Mouse (Mus musculus) kidney, postnatal 10 days (tissue): ENCODE data around the gene Apol11b.
"Not testable (repeated sequence)": the region's sequence is repeated elsewhere in the genome, so short reads cannot be mapped to it uniquely, and the experiment has no call there.

Experiments used
- DNase-seq: peaks from one replicate; pipeline ENCODE4 v3.0.0; 2021; ENCODE audit warnings: mixed read lengths

Apol11b gene

GRCm38 (mm10) chr15:77643176-77643575, at the start of gene Apol11b:
Gene Apol11b, minus strand, starts transcription at chr15:77643286.
- not testable (repeated sequence) for DNase-seq

DNA sequence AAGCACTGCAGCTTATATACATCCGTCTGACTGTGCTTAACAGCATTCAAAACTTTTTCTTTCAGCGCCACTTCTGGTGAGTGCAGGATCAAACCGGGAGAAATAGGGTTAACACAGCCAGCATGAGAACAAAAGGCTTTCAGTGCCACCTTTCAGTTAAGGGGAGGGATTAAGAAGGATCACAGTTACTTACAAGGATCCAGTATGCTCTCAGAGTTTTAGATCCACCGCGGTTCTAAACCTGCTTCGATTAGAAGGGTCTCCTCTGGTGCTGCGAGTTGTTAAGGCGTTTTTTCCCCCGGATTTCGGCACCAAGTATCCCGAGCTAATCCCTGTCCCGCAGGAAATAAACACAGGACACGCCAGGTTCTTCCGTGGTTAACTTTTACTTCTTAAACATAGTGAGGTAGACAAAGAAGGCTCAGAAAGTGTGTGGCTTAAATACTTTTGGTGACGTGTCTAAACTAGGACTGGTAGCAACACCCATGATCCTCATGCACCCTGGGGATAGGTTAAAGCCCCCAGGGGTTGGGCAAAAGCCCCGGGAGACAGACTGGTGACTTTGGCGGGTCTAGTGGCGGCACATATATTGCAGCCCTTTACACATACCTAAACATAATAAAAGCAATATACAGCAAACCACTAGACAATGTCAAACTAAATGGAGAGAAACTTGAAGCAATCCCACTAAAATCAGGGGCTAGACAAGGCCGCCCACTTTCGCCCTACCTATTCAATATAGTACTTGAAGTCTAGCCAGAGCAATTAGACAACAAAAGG, 48.6 kb upstream of the Apol11b start:
- not testable (repeated sequence) for DNase-seq

GRCm38 (mm10) chr15:77683944-77684343, 40.9 kb upstream of the Apol11b start:
- peak; percentile 73 for DNase-seq

DNA sequence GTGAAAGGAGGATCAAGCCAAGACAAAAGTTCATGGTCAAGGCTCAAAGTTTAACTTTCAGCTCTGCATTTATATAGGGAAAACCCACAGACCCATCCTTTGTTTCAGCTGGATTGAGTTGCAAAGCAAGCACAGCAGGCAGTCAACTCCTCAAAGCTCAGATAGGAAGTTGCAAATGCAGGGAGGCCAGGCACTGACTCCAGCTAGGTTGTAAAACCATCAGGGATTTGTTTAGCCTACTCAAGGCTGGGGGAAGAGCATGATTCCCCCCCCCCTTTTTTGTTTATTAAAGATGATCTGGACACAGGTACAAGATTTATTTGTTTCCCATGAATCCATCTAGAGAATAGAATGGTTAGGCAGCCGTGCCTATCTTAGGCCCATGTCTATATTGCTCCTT, 31.0 kb upstream of the Apol11b start:
- DNase-seq: not testable (repeated sequence)

GRCm38 (mm10) chr15:77661841-77662240, 18.8 kb upstream of the Apol11b start:
- DNase-seq: not testable (repeated sequence)

DNA sequence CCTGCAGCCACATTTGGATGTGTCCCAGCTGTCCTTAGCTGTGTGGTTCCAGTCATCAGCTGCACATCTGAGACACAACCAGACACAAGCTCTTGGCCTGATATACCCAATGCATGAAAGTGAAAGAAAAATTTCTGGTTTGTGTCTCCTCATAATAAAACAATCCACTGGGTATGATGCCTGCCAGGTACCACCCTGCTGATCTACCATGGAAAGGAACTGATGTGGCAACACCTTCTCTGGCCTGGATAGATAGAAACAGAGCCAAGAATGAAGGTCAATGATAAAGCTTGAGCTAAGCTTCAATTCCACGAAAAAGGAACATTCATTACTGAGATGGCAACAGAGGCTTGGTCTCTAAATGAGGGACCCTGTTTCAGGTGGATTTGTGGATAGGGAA, 16.7 kb upstream of the Apol11b start:
- not testable (repeated sequence) for DNase-seq

DNA sequence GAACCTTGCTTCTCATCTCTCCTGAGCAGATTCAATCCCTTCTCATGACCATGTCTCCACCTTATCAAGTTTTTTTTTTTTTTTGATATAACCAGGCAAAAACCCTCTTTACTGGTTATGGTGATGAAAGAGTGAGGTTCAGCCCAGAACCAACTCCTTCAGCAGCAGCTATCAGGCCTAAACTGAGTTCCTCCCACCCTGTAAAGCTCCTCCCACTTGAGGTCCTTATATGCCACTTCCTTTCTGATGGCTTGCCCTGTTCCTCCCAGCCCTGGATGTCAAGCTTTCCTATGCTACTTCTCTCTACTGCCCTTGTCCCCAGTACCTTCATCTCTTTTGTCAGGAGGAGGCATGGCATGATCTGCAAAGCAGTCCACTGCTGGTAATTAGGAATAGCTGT, 8.1 kb upstream of the Apol11b start:
- DNase-seq: not testable (repeated sequence)

- not testable (repeated sequence) for DNase-seq
Measured at GRCm38 (mm10) chr15:77629822-77630221, 13.3 kb downstream of the Apol11b start.

- peak; percentile 23 for DNase-seq
Measured at GRCm38 (mm10) chr15:77628647-77629046, 14.4 kb downstream of the Apol11b start.

DNA sequence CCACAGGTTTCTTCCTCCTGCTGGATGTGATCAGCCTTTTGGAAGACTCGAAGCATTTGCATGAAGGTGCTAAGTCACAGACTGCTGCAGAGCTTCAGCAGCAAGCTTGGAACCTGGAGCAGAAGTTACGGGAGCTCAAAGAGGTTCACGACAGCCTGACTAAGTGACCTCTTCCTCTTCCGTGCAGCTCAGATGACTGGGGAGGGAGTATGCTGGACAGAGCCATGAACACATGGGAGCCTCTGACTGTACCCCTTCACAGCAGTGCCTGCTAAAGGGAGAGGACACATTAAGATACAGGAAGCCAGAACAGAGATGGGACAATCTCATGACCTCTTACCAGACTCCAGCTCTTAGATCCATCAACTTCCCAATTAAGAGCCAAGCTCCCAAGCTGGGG, 16.6 kb downstream of the Apol11b start:
- not testable (repeated sequence) for DNase-seq

- DNase-seq: no peak
Measured at GRCm38 (mm10) chr15:77624710-77625109, 18.4 kb downstream of the Apol11b start.

DNA sequence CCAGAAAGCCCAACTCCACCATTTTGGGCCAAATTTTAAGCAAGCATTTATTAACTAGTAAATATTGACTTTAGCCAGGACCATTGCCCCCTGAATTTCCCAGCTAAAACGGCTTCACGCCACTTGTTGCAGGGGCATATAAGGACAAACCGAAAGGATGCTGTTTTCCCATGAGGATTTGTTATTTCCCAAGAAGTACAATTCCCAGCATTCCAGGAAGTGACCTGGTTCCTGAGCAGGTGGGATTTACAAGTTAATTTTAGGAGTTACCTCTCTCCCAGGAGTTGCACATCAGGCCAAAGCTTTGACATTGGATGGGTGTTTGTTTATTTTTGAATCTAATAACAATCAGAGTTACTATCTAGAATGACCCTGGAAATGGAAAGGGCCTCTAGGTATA, 37.0 kb downstream of the Apol11b start:
- no peak for DNase-seq

DNA sequence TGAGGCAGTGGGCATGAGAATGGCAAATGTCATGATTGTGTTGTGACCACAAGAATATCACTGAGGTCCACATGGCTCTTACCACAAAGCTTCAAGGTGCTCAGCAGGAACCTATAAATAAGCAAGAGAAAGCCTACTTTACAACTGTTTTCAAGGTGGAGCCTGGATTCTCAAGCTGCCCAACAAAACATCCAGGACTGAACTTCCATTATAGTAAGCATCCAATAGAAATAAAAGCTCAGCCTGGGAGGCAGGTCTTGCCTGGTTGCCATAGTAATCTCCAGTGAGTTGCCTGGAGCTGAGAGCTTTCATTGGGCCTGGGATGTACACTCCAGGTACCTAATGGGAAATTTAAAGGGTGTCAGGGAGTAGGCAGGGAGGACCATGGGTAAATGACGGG, 44.1 kb downstream of the Apol11b start, which contains the start of gene Gm36245:
Gene Gm36245, plus strand, starts transcription at position 301 of the 400 bp plus-strand sequence.
- DNase-seq: no peak

GRCm38 (mm10) chr15:77598429-77598828, 44.7 kb downstream of the Apol11b start:
- DNase-seq: peak; percentile 12

DNA sequence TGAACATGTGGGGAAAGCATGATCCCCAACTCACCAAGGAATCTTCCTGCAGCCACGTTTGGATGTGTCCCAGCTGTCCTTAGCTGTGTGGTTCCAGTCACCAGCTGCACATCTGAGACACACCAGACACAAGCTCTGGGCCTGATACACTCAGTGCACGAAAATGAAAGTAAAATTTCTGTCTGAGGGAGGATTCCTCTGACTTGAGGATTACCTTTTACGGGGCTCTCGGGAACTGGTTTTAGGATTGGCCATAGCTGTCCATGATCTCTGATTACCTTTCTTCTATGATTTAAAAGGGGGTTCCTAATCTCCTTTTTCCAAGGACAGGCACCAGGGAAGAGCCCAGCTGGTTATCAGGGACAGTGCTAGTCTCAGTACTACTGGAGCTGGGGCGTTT, 47.1 kb downstream of the Apol11b start, which contains the start of gene Apol10b:
Gene Apol10b, minus strand, starts transcription at position 165 of the 400 bp plus-strand sequence.
- no peak for DNase-seq

DNA sequence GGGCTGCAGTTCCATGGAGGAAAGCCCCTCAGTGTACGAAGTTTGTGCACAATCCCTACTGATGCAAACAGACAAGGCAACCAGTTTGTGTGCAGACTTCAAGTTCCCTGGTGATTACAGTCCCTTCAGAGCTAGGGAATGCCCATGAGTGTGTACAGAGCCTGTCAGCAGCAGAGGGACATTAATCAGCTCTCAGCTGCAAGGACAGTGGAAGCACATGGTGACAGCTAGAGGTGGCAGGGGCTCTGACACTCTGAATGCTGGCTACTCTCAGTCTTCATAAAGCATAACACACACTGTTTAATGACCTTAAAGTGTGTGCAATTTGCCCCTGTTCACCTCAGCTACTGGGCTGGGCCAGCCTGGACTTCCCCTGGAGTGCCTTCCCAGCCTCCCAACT, 49.5 kb downstream of the Apol11b start:
- no peak for DNase-seq

DNA sequence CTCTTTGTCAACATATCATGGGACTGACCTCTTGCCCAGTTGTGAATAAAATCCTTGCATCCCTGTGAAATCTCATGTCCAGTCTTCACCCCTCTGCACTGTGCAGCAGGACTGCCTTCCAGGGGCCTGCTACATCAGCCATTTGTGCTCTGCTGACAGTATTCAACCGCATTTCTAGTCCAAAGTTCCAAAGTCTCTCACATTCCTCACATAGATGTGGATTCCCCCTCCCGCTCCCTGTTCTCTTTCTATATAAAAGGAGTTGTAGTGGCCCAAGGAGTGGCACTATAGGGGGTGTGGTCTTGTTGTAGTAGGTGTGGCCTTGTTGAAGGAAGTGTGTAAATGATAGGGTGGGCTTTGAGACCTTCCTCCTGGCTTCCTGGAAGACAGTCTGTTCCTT, 52.2 kb downstream of the Apol11b start:
- peak; percentile 37 for DNase-seq

DNA sequence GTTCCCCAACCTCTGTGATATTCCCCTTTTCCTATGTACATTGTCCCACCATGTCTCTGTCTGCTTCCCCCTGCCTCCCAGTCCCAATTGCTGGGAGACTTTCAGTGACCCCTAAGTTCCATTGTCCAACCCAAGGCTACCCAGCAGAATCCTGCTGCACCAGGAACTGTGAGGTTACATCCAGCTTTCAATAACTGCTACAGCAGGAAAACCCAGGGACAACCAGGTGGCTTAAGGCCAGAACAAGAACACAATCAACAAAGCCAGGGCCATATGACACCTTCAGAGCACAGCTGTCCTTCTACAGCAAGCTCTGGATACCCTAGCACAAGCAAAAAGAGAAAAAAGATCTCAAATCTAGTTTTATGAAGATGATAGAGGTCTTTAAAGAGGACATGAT, 54.1 kb downstream of the Apol11b start:
- no peak for DNase-seq

- DNase-seq: peak; percentile 47
Measured at GRCm38 (mm10) chr15:77587026-77587425, 56.1 kb downstream of the Apol11b start.
